Comparison of ENCODE assay signal across 24 mouse cellular contexts in the genomic region with DNA sequence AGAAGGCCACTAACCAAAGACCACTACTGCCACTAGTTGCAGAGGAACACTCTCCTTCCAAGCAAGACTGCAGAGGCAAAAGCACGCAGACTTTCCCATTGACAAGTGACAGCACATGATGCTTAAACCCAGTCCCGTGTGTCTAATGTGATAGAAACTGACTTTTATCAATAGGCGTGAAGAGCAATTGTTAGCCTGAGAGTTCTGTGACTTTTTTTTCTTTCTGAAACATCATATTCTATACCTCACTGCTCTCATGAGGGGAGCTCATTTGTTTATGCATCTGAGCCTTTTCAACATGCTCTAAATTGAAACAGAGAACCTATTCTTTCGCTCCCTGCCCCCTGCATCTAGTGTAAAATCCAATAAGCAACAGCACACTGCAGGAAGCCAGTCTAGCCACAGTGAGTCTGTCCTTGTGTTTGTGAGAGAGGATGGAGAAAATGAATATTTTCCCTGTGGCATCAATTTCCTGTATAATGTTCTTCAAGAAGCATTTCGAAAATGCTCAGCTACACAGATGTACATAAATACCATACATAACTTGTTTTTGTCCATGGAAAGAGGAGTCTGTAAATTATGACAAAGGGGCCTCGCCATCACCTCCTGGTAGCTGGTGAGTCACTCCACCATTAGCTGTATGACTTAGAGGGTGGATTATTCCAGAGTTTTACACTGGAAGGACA. TPM values are rescaled to one million over a fixed set of nuclear protein-coding genes. Genes with fewer than 3 reads are reported as not detected.
A peak's percentile ranks its signal among the peaks of the same experiment; 100 is the strongest.
DNase-seq lines count a peak whose midpoint lies in the region; ATAC-seq and TF ChIP-seq lines count a peak whose summit lies in the region.
"Had no signal": no experiment of that assay in that cellular context is flagged by ENCODE, and none has a peak within 500 bp of the region (broad histone marks: within the 10 kb centered on the region; RNA-seq: fewer than 3 reads in every experiment).

No protein-coding gene starts in this region.

- ATAC-seq in midbrain, embryonic 12.5 days (ENCODE audit: low FRiP score, low read depth): peak; percentile 81
- ATAC-seq in midbrain, embryonic 15.5 days (replicated peaks): no peak
- no peak; the same call in 1 of the 2 replicates for ATAC-seq in midbrain, postnatal 0 days (ENCODE audit: low FRiP score)
- ATAC-seq: forebrain, embryonic 16.5 days; liver, embryonic 12.5 days had no signal

- H3K27ac ChIP-seq in midbrain, embryonic 12.5 days (replicated peaks): no peak overlapping the region
- no peak overlapping the region for H3K27ac ChIP-seq in midbrain, embryonic 15.5 days
- H3K27ac ChIP-seq in CH12.LX (ENCODE audit: insufficient read depth, low read depth): peak overlapping the region; percentile 86; the same call in 1 of the 2 replicates
- peak overlapping the region; percentile 60; the same call in 1 of the 2 replicates for H3K27ac ChIP-seq in hindbrain, embryonic 10.5 days
- no peak overlapping the region for H3K27ac ChIP-seq in midbrain, postnatal 0 days (ENCODE audit: low read depth, low read length)
- H3K27ac ChIP-seq: heart, adult 2 months; hindbrain, embryonic 15.5 days; layer of hippocampus, adult 2 months; liver, embryonic 12.5 days; stomach, embryonic 15.5 days had no signal

- TF ChIP-seq CTCF in CH12.LX (conservative IDR thresholded peaks at IDR 0.05 in 1 of 2, IDR thresholded peaks at IDR 0.05 in 1 of 2; ENCODE audit: low read depth in 2 of 2, low read length in 2 of 2): no peak
- no peak for TF ChIP-seq CTCF in midbrain, postnatal 0 days (IDR thresholded peaks at IDR 0.05)

- H3K9me3 ChIP-seq in midbrain, embryonic 12.5 days: no peaks in the 10 kb centered on the region; the same call in 1 of the 2 replicates
- no peaks in the 10 kb centered on the region for H3K9me3 ChIP-seq in midbrain, embryonic 15.5 days
- no peaks in the 10 kb centered on the region for H3K9me3 ChIP-seq in CH12.LX (replicated peaks; ENCODE audit: low read length)
- H3K9me3 ChIP-seq in hindbrain, embryonic 10.5 days: no peaks in the 10 kb centered on the region
- H3K9me3 ChIP-seq in midbrain, postnatal 0 days (ENCODE audit: low read length): no peaks in the 10 kb centered on the region
- H3K9me3 ChIP-seq: G1E; hindbrain, embryonic 15.5 days; liver, embryonic 12.5 days; stomach, embryonic 15.5 days had no signal

- TF ChIP-seq POLR2A in CH12.LX (IDR thresholded peaks at IDR 0.05; ENCODE audit: low read depth, low read length): no peak

- no peaks in the 10 kb centered on the region for H3K79me2 ChIP-seq in CH12.LX (replicated peaks; ENCODE audit: control insufficient read depth, extremely low read depth, insufficient read depth, poor library complexity, severe bottlenecking)

- in situ Hi-C loops in CH12.LX (cut with MboI; ENCODE audit: low pct_ligation_motif_present, low pct_unique_long_range_greater_than_20kb, low sequenced_read_pairs): no loop called here

- peaks cover 42% of the 10 kb centered on the region for H3K27me3 ChIP-seq in midbrain, embryonic 12.5 days
- H3K27me3 ChIP-seq in midbrain, embryonic 15.5 days (replicated peaks): peaks cover 11% of the 10 kb centered on the region
- no peaks in the 10 kb centered on the region for H3K27me3 ChIP-seq in CH12.LX (replicated peaks)
- H3K27me3 ChIP-seq in hindbrain, embryonic 10.5 days (ENCODE audit: insufficient read depth, poor library complexity, severe bottlenecking): no peaks in the 10 kb centered on the region
- H3K27me3 ChIP-seq in midbrain, postnatal 0 days (ENCODE audit: insufficient read depth, low read length): no peaks in the 10 kb centered on the region
- H3K27me3 ChIP-seq: hindbrain, embryonic 15.5 days; liver, embryonic 12.5 days; stomach, embryonic 15.5 days had no signal

- TF ChIP-seq EP300 in CH12.LX (IDR thresholded peaks at IDR 0.05; ENCODE audit: low read length): no peak

- dilution Hi-C loops in CH12.LX (cut with MboI; ENCODE audit: extremely low pct_ligation_motif_present, extremely low pct_unique_long_range_greater_than_20kb, low sequenced_read_pairs): no loop called here

- H3K36me3 ChIP-seq in midbrain, embryonic 12.5 days: no peaks in the 10 kb centered on the region
- no peaks in the 10 kb centered on the region for H3K36me3 ChIP-seq in midbrain, embryonic 15.5 days (replicated peaks)
- H3K36me3 ChIP-seq in CH12.LX (replicated peaks in 1 of 2; ENCODE audit: control insufficient read depth in 1 of 2, insufficient read depth in 1 of 2, low read length in 1 of 2): no peaks in the 10 kb centered on the region
- H3K36me3 ChIP-seq in hindbrain, embryonic 10.5 days: no peaks in the 10 kb centered on the region
- H3K36me3 ChIP-seq in midbrain, postnatal 0 days (ENCODE audit: insufficient read depth, low read length): no peaks in the 10 kb centered on the region
- H3K36me3 ChIP-seq: G1E; hindbrain, embryonic 15.5 days; liver, embryonic 12.5 days; stomach, embryonic 15.5 days had no signal

- no peak for TF ChIP-seq RAD21 in CH12.LX (IDR thresholded peaks at IDR 0.05; ENCODE audit: low read depth, low read length)

- 46% methylated on average over 6 of the region's 6 CpGs for WGBS in midbrain, embryonic 12.5 days
- 37% methylated on average over 6 of the region's 6 CpGs for WGBS in midbrain, embryonic 15.5 days
- WGBS in hindbrain, embryonic 10.5 days: 53% methylated on average over 6 of the region's 6 CpGs
- WGBS in midbrain, postnatal 0 days: 30% methylated on average over 6 of the region's 6 CpGs

- no peak overlapping the region for H3K9ac ChIP-seq in midbrain, embryonic 12.5 days (replicated peaks)
- H3K9ac ChIP-seq in midbrain, embryonic 15.5 days: no peak overlapping the region
- H3K9ac ChIP-seq in CH12.LX (ENCODE audit: insufficient read depth, low read depth): no peak overlapping the region
- H3K9ac ChIP-seq in midbrain, postnatal 0 days (replicated peaks; ENCODE audit: low read length, poor library complexity, severe bottlenecking): no peak overlapping the region
- H3K9ac ChIP-seq: hindbrain, embryonic 15.5 days; liver, embryonic 12.5 days; lung, embryonic 14.5 days; stomach, embryonic 15.5 days had no signal

- H3K4me1 ChIP-seq in midbrain, embryonic 12.5 days: peaks cover 12% of the 10 kb centered on the region; the same call in 1 of the 2 replicates
- peaks cover 3% of the 10 kb centered on the region; the same call in 1 of the 2 replicates for H3K4me1 ChIP-seq in midbrain, embryonic 15.5 days
- H3K4me1 ChIP-seq in CH12.LX (ENCODE audit: control insufficient read depth in 1 of 2, insufficient read depth in 2 of 2): peaks cover 7 to 41% of the 10 kb centered on the region in 2 experiments
- peaks cover 19% of the 10 kb centered on the region for H3K4me1 ChIP-seq in hindbrain, embryonic 10.5 days (replicated peaks)
- no peaks in the 10 kb centered on the region for H3K4me1 ChIP-seq in midbrain, postnatal 0 days (ENCODE audit: insufficient read depth, low read length)
- H3K4me1 ChIP-seq: hindbrain, embryonic 15.5 days; liver, embryonic 12.5 days; stomach, embryonic 15.5 days had no signal

- peak; percentile 17 for DNase-seq in CH12.LX (ENCODE audit: extremely low read depth)
- DNase-seq in hindbrain, embryonic 10.5 days (ENCODE audit: low spot score): peak; percentile 7
- DNase-seq in midbrain, postnatal 0 days (ENCODE audit: low spot score): peak; percentile 33
- no peak for DNase-seq in cerebellum, postnatal 10 days
- no peak for DNase-seq in kidney, adult 8-10 months
- no peak for DNase-seq in adrenal gland, adult 8-10 months
- DNase-seq: adrenal gland, postnatal 14 days; cerebellum, adult 2 months; gastrocnemius, postnatal 10 days; heart, adult 2 months; kidney, adult 11 months; kidney, postnatal 10 days; lung, embryonic 14.5 days; lung, postnatal 4 days; spleen, adult 18-20 months had no signal

- H3K4me3 ChIP-seq in midbrain, embryonic 12.5 days: no peak overlapping the region
- no peak overlapping the region for H3K4me3 ChIP-seq in midbrain, embryonic 15.5 days
- H3K4me3 ChIP-seq in CH12.LX (replicated peaks in 1 of 3; ENCODE audit: low read depth in 2 of 3, low read length in 2 of 3, poor library complexity in 1 of 3): no peak overlapping the region
- H3K4me3 ChIP-seq in hindbrain, embryonic 10.5 days: no peak overlapping the region
- H3K4me3 ChIP-seq in midbrain, postnatal 0 days (ENCODE audit: low read depth, low read length): no peak overlapping the region
- H3K4me3 ChIP-seq: erythroblast, embryonic 14.5 days; heart, adult 2 months; hindbrain, embryonic 15.5 days; layer of hippocampus, adult 2 months; liver, embryonic 12.5 days; stomach, embryonic 15.5 days had no signal

- no peak overlapping the region for H3K4me2 ChIP-seq in midbrain, embryonic 12.5 days (replicated peaks)
- H3K4me2 ChIP-seq in midbrain, embryonic 15.5 days: no peak overlapping the region
- H3K4me2 ChIP-seq in CH12.LX (ENCODE audit: insufficient read depth, low read depth, poor library complexity, severe bottlenecking): peak overlapping the region; percentile 18; the same call in 1 of the 2 replicates
- H3K4me2 ChIP-seq in midbrain, postnatal 0 days (ENCODE audit: low read depth, low read length, poor library complexity, severe bottlenecking): no peak overlapping the region
- H3K4me2 ChIP-seq: hindbrain, embryonic 15.5 days; liver, embryonic 12.5 days; lung, embryonic 14.5 days had no signal

TF ChIP-seq in CH12.LX, 34 proteins besides CTCF, POLR2A, EP300 and RAD21:
- TF ChIP-seq ELF1 (IDR thresholded peaks at IDR 0.05; ENCODE audit: low read depth, low read length) (no peak), ZNF384 (IDR thresholded peaks at IDR 0.05; ENCODE audit: low read depth, low read length) (peak; percentile 65), BHLHE40 (IDR thresholded peaks at IDR 0.05; ENCODE audit: low read depth, low read length) (peak; percentile 51; the same call in 1 of the 2 replicates), GABPA (IDR thresholded peaks at IDR 0.05; ENCODE audit: insufficient replicate concordance, low read depth, low read length) (no peak)

RNA-seq across cellular contexts. Expression of gene Lekr1, which starts 38.9 kb away (rescaled TPM):
- polyA plus RNA-seq in midbrain, embryonic 12.5 days (2016; fragmentation: Nextera tagmentation; extraction: Ambion mirVana): 4.6 and 6.7 TPM in 2 replicates
- 5.7 and 6.5 TPM in 2 replicates for polyA plus RNA-seq in midbrain, embryonic 15.5 days (2015; fragmentation: Nextera tagmentation; extraction: Ambion mirVana)
- 0.92 and 1.4 TPM in 2 replicates for total RNA-seq in CH12.LX (2012; rRNA removed)
- total RNA-seq in CH12.LX (2014; rRNA removed): 0.47 and 0.78 TPM in 2 replicates
- 0.17 and 0.26 TPM in 2 replicates for polyA plus RNA-seq in CH12.LX (2012; ENCODE audit: insufficient read length, low read depth)
- polyA plus RNA-seq in hindbrain, embryonic 10.5 days (2016; fragmentation: Nextera tagmentation; extraction: Ambion mirVana): 2.9 and 3.7 TPM in 2 replicates
- 2.2 and 5.9 TPM in 2 replicates for total RNA-seq in midbrain, postnatal 0 days (2014; rRNA removed)
- 4.1 and 5.0 TPM in 2 replicates for polyA plus RNA-seq in midbrain, postnatal 0 days (2015; fragmentation: Nextera tagmentation; extraction: Ambion mirVana)
- 1 to 10 TPM; 2.3 to 3.8 (median 3.1) TPM for total RNA-seq in adrenal gland, adult 8-10 months (2022)
- polyA plus RNA-seq: erythroblast, embryonic 14.5 days; G1E had no signal

Comparison
In these comparisons a context has a peak if more than half of its experiments do, and no peak if none do; other contexts are left out.
1. H3K27ac ChIP-seq: peak in CH12.LX (single experiment) and hindbrain, embryonic 10.5 days (single experiment); none in midbrain, embryonic 12.5 days (single experiment), midbrain, embryonic 15.5 days (single experiment) and midbrain, postnatal 0 days (single experiment).
2. DNase-seq: peak in CH12.LX (single experiment), hindbrain, embryonic 10.5 days (single experiment) and midbrain, postnatal 0 days (single experiment); none in cerebellum, postnatal 10 days (0 of 2), kidney, adult 8-10 months (0 of 2) and adrenal gland, adult 8-10 months (single experiment).